Mouse (Mus musculus) heart, adult 11 months (tissue): Measurements from ENCODE around the gene Bend6.
"Not testable (repeated sequence)": the region's sequence is repeated elsewhere in the genome, so short reads cannot be mapped to it uniquely, and the experiment has no call there.

ENCODE experiments used
- DNase-seq: peaks from one replicate; pipeline ENCODE4 v3.0.0; 2022

The Bend6 gene

DNA sequence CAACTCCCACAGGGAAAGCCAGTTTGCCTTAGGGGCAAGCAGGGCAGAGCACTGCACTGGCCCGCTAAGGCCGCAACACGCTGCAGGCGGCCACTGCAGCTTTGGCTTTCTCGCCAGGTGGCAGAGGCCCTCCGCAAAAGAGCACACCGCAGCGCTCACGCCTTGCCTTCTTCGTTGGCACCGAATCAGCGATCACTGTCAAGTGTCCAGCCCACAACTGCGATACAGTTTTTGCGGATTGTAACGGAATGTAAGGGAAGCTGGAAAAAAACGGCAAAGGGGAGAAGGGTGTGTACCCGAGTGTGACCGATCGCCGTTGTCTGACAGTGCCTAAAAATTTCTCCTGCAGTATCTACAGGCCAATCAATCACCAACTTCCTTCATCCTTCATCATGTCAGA, 689 bp downstream of the Bend6 start:
- DNase-seq, result no peak

GRCm38 (mm10) chr1:33906216-33906615, 1.4 kb downstream of the Bend6 start:
- DNase-seq, result peak; percentile 70

DNA sequence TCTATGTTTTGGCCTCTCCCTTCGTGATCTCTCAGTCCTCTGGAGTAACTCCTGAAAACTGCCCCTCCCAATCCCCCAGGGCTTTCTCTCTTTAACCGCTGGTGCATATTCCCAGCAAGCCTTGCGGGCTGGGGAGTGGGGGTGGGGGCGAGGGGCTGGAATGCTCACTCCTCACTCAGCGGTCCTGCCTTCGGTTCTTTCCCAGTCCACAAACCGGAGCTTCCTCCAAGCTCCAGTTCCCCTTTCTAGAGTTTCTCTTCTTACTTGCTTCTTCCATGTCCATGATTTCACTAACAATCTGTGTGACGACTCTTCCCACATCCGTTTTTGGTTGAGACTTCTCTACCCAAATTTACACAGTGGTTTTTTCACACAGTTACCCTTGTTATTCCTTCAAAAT, 4.0 kb downstream of the Bend6 start:
- DNase-seq, result peak; percentile 95

GRCm38 (mm10) chr1:33900175-33900574, 7.4 kb downstream of the Bend6 start:
- no peak for DNase-seq

- no peak for DNase-seq
Measured at GRCm38 (mm10) chr1:33898373-33898772, 9.2 kb downstream of the Bend6 start.

- DNase-seq, result no peak
Measured at GRCm38 (mm10) chr1:33897426-33897825, 10.2 kb downstream of the Bend6 start.

DNA sequence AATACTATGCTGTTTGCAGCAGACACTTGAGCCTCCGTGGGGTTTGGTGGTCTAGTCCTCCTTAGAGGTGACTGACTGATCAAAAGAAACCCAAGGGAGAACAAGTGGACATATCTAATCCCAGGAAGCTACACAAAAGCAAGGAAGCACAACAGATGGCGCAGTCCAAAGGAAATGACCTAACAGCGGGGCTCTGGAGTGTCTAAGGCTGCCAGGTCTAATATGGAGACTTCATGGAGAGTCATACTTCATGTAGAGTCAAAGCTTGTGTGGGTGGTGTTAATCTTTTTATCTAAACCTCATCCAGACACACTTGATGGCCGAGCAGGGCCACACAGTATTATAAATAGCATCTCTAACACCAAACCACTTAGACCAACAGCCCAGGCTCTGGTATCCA, 10.9 kb downstream of the Bend6 start:
- DNase-seq, result no peak

- DNase-seq, result no peak
Measured at GRCm38 (mm10) chr1:33896116-33896515, 11.5 kb downstream of the Bend6 start.

DNA sequence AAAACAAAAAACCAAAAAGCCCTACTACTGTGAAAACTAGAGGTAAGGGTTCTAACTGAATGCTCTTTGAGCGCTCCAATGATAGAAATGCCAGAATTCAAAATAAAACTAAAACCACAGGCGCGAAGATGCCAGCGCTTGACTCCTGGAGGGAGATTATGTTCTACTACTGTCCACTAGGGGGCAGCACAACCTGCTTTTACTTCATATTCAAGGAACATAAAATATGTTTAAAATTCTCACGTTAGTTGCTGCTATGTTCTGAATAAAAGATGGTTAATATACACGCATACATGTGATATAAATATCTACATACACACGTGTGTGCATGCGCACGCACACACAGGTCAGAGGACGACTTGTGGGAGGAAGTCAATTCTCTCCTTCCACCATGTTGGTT, 14.8 kb downstream of the Bend6 start:
- DNase-seq, result no peak

DNA sequence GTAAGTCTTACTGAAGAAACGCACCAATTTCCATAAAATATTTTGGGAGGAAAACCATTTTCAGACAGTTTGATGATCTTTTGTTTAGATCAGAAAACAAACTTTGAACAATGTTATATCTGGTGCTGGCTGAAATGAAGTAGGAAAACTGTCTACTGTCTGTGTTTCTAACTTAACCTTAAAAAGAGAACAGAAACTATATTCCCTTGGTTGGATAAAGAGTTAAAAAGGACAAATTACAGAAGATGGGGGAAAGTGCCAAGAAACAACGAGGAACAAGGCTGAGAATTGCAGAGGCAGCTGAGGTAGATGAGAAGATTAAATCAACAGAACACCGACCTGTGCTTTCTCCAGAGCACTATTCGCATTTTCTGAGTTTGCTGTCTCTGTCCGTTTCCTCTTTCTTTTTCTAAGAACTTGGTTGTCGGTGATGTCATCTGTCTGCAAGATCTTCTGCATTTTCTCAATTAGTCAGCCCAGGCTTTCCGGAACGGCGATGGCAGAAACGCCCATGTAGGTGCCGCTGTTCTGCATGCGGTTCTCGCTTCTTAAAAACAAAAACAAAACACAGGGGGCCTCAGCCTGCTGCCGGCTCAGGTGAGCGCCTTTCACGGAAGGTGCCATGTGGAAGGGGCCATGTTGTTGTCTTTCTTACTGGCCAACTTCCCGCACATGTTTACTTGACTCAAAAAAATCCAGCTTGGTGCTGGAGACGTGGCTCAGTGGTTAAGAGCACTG, 24.3 kb downstream of the Bend6 start:
- DNase-seq, result peak; percentile 96

DNA sequence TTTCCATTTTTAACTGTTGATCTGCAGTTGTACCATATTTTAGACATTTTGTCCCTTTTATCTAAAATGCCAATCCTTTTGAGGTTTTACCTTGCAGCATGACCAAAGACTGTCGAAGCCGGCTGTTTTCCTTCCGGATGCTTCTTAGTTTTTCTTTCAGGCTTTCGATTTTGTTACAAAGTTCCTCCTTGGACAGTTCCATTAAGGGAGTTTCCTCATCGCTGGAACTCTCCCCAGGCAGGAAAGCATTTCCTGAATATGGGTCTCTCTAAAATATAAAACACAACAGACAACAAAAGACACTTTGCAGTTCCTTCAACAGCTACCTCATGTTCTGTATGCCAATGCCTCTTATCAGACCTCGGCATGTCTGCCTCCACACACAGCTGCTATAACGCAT, 29.4 kb downstream of the Bend6 start:
- DNase-seq, result peak; percentile 91

- no peak for DNase-seq
Measured at GRCm38 (mm10) chr1:33876416-33876815, 31.2 kb downstream of the Bend6 start.

DNA sequence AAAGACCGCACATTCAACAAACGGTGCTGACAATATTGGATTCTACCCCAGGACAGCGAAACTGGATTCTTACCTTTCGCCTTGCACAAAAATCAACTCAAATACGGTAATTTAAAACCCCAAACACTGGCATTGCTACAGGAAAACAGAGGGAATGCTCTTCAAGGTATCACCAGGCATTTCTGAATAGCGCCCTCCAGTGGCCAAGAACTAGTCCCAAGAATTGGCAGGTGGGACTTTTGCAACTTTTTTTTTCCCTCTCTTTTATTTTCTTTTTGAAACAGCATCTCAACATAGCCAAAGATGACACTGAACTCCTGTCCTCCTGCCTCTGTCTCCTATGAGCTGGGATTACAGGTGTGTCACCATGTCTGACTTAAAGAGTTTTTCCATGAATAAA, 31.9 kb downstream of the Bend6 start:
- no peak for DNase-seq

GRCm38 (mm10) chr1:33873561-33873960, 34.1 kb downstream of the Bend6 start:
- DNase-seq, result no peak

DNA sequence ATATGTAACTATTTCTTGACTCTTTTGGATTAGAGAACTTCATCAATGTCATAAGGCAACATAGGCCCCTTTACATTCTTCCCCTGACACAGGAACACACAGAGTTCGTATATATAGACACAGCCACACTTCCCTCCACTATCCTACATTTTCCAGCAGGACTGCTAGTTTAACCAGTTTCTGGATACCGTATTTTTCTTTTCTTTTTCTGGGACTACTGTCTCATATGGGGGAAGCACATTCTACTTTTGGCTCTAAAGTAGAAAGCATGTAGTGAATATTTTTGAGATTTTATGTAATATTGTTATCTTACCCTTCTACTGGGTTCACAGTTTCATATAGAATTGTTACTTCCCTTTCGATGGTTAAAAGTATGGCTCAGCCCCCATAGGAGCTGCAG, 38.2 kb downstream of the Bend6 start:
- no peak for DNase-seq

DNA sequence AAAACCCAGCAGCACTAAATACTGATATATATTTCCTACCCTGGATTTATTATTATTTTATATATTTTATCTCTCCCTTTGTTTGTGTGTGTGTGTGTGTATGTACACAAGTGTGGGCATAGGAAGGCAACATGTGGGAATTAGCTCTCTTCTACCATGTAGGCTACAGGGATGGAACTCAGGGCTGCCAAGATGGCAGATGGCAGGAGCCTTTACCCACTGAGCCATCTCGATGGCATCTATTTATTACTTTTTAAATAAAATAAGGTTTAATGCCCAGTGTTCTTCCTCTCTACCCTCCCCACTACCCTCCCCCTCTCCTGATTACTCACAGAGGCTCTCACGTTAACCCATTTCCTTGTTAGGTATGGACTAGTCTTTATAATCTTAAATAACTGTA, 38.6 kb downstream of the Bend6 start:
- DNase-seq, result no peak

DNA sequence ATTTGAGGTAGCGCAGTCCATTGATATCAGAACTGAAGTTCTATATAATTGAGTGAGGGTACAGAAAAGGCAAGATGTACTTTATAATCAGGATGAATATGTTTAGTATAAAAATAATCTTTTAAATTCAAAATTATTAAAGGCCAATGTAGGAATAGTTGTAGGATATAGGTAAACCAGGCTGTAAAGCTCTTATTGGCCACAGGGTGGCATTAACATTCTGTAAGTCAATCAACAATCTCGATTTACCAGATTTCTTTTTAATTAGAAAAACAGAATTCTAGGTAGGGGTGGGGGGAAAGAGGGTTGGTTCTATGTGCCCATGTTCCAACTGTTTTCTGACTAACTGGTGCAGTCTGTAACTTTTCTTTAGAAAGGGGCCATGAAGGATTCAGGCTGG, 60.8 kb downstream of the Bend6 start:
- DNase-seq, result no peak

- peak; percentile 6 for DNase-seq
Measured at GRCm38 (mm10) chr1:33843823-33844222, 63.8 kb downstream of the Bend6 start.

DNA sequence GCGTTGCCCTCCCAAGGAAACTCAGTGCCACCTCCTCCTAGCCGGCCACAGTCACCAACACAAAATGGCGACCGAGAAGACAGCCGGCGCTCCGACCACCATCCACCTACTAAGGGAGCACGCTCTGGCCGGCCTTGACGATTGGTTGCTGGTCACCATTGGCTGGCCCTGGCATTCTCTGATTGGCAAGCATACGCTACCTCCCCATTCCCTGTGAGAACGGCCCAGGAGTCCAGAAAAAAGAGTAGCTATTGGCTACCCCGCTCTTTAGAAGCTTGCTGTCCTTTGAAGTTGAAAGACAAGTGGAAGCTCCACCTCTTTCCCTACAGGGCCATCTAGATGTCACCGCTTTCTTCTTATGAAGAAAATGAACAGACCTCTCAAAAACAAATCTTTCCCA, 68.7 kb downstream of the Bend6 start:
- DNase-seq, result not testable (repeated sequence)

DNA sequence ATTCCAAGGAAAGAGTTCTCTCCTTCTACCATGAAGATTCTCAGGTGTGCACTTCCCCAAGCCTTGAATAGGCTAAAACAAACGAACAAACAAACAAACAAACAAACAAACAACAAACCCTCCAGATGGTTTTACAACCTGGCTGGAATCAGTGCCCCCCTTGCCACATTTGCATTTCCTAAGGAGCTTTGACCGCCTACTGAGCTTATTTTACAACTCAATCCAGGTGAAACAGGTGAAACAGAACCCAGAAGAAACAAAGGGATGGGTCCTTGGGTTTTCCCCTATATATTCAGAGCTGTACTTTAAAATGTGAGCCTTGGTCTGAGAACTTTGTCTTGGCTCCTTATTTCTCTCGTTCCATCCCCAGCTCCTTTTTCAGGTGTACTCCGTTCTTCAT, 77.0 kb downstream of the Bend6 start:
- DNase-seq, result peak; percentile 21

DNA sequence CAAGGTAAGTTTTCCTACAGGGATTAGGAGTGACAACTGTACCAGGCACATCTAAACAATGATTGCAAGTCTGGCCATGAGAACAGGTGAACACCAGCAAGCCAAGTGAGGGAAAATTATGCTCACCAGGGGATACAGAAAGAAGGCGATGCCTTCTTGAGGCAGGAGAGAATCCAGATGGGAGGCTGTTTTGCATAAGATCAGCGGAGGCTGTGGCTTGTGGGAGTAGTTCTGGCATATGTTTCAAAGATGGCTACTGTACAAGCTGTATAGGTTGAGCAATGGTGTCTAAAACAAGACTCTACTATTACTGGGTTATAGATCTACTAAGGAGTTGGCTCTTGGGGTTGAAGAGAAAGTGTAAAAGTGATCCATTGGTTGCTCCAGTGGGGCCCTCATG, 89.7 kb downstream of the Bend6 start:
- no peak for DNase-seq

GRCm38 (mm10) chr1:33813868-33814794, 93.5 kb downstream of the Bend6 start, which contains the start of gene Zfp451:
Gene Zfp451, minus strand, starts transcription at chr1:33814595.
- DNase-seq, result peak; percentile 99

DNA sequence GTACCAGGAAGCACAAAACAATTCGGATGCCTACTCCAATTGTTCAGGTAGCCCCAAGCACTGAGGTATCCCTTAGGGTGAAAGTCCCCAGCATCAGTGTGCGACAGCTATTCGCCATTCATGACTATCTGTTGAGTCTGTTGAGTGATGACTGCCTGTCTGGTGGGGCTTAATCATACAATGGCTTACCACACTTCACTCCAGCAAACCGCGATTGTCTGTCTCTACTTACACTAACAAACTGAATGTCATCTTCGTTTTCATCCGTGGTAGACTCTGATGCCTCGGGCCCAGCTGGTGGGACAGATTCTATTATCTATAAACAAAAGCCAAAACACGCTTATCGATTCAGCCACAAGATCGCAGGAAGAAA, 94.1 kb downstream of the Bend6 start:
- no peak for DNase-seq

DNA sequence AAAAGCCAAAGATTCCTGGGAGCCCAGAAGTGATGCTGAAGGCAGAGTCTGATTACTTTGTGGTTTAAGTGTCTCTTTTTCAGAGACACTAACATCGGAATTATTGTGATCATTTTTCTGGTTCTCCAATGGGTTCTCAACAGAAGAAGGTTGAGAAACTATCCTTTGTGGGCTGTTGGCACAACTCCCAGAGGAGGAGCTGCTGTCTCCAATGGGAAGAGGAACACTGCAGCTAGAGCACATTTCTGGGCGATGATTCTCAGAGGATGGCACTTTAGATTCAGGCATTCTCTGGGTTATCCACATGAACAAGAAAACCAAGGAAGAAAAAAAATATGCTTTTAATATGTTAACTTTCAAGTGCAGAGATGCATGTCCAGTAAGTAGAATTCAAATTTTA, 104.3 kb downstream of the Bend6 start:
- no peak for DNase-seq
